Comparison of ENCODE assay signal across 15 mouse cellular contexts in genomic region chr7:97426566-97426965, GRCm38 (mm10). TPM values are rescaled to one million over a fixed set of nuclear protein-coding genes. Genes with fewer than 3 reads are reported as not detected.
A peak's percentile ranks its signal among the peaks of the same experiment; 100 is the strongest.
DNase-seq lines count a peak whose midpoint lies in the region; ATAC-seq and TF ChIP-seq lines count a peak whose summit lies in the region.
"Had no signal": no experiment of that assay in that cellular context is flagged by ENCODE, and none has a peak within 500 bp of the region (broad histone marks: within the 10 kb centered on the region; RNA-seq: fewer than 3 reads in every experiment).

No protein-coding gene starts in this region.

- no peaks in the 10 kb centered on the region for H3K27me3 ChIP-seq in Patski
- no peaks in the 10 kb centered on the region for H3K27me3 ChIP-seq in cerebellum, adult 2 months (ENCODE audit: control insufficient read depth, insufficient read depth, low read length)
- no peaks in the 10 kb centered on the region for H3K27me3 ChIP-seq in kidney, embryonic 16.5 days (ENCODE audit: insufficient read depth, low read length)
- H3K27me3 ChIP-seq: intestine, embryonic 15.5 days; midbrain, embryonic 12.5 days had no signal

- peak; percentile 56; the same call in 1 of the 2 replicates for ATAC-seq in frontal cortex, adult (ENCODE audit: low TSS enrichment)
- peak; percentile 77 for ATAC-seq in Patski
- ATAC-seq in kidney, embryonic 16.5 days (ENCODE audit: low FRiP score, low TSS enrichment) = no peak
- ATAC-seq: intestine, embryonic 15.5 days had no signal

- in situ Hi-C loops in Patski (cut with MboI; ENCODE audit: low pct_unique_long_range_greater_than_20kb) = loop anchor here (5.0 to 25.0 kb wide), 2 partner anchors 236 to 561 kb away; no protein-coding TSS in a partner anchor

- peak overlapping the region; percentile 25; the same call in 1 of the 2 replicates for H3K27ac ChIP-seq in cerebellum, adult 2 months (ENCODE audit: insufficient read depth, low read length)
- 0 out of 2 replicates have a peak overlapping the region, but pooled peaks have one; percentile 8 for H3K27ac ChIP-seq in olfactory bulb, adult 2 months (ENCODE audit: insufficient read depth, low read depth, low read length)
- no peak overlapping the region for H3K27ac ChIP-seq in kidney, embryonic 16.5 days (ENCODE audit: low read length)
- H3K27ac ChIP-seq: embryonic facial prominence, embryonic 10.5 days; gastrocnemius, adult 2 months; intestine, embryonic 15.5 days; liver, embryonic 14.5 days; midbrain, embryonic 12.5 days had no signal

- DNase-seq in frontal cortex, postnatal 36 days (ENCODE audit: low spot score in 2 of 2) = no peak
- DNase-seq in Patski (ENCODE audit: low read depth, low spot score) = no peak
- peak; percentile 69 to 83 for DNase-seq in cerebellum, adult 2 months
- DNase-seq in right cerebral cortex, postnatal 36 days (ENCODE audit: low spot score in 2 of 2) = no peak
- DNase-seq: gastrocnemius, adult 2 months; kidney, postnatal 10 days; thymus, postnatal 36 days had no signal

- POLR2A ChIA-PET in Patski (lab: Charles Lee) = interaction anchor here (0.7 kb wide), 1 partner anchor 344 kb away, joined by 3 read pairs; no protein-coding TSS in a partner anchor

- no peaks in the 10 kb centered on the region for H3K9me3 ChIP-seq in kidney, embryonic 16.5 days (ENCODE audit: low read length)
- H3K9me3 ChIP-seq: embryonic facial prominence, embryonic 10.5 days; intestine, embryonic 15.5 days; midbrain, embryonic 12.5 days had no signal

- H3K4me2 ChIP-seq in kidney, embryonic 16.5 days (replicated peaks; ENCODE audit: low read depth, low read length) = no peak overlapping the region
- H3K4me2 ChIP-seq: heart, embryonic 11.5 days; intestine, embryonic 15.5 days; midbrain, embryonic 12.5 days had no signal

- H3K4me3 ChIP-seq in cerebellum, adult 2 months (replicated peaks; ENCODE audit: insufficient read depth, low read depth, low read length) = no peak overlapping the region
- no peak overlapping the region for H3K4me3 ChIP-seq in olfactory bulb, adult 2 months (ENCODE audit: insufficient read depth, low read depth, low read length)
- no peak overlapping the region for H3K4me3 ChIP-seq in kidney, embryonic 16.5 days (ENCODE audit: low read length)
- H3K4me3 ChIP-seq: embryonic facial prominence, embryonic 10.5 days; gastrocnemius, adult 2 months; intestine, embryonic 15.5 days; midbrain, embryonic 12.5 days had no signal

- CTCF ChIA-PET in Patski (lab: Charles Lee) = interaction anchor here (1.0 kb wide), 1 partner anchor 54 kb away, joined by 3 read pairs; the partner anchor contains the start of gene Ints4

- no peak for TF ChIP-seq POLR2A in cerebellum, adult 2 months (IDR thresholded peaks at IDR 0.05; ENCODE audit: borderline replicate concordance, insufficient read depth, low read length)
- TF ChIP-seq POLR2A in olfactory bulb, adult 2 months (IDR thresholded peaks at IDR 0.05; ENCODE audit: insufficient read depth, low read depth, low read length) = no peak

- WGBS in cerebellum, adult 2 months = 15% methylated on average over 6 of the region's 6 CpGs
- 57% methylated on average over 6 of the region's 6 CpGs for WGBS in olfactory bulb, adult 2 months
- WGBS in kidney, embryonic 16.5 days = 68% methylated on average over 6 of the region's 6 CpGs

- no peak for TF ChIP-seq CTCF in Patski (IDR thresholded peaks at IDR 0.05)
- TF ChIP-seq CTCF in cerebellum, adult 2 months (IDR thresholded peaks at IDR 0.05; ENCODE audit: borderline replicate concordance, insufficient read depth, low read depth, low read length) = no peak
- no peak for TF ChIP-seq CTCF in olfactory bulb, adult 2 months (IDR thresholded peaks at IDR 0.05; ENCODE audit: insufficient read depth, low read depth, low read length)

- H3K36me3 ChIP-seq in kidney, embryonic 16.5 days (ENCODE audit: insufficient read depth, low read length) = no peaks in the 10 kb centered on the region
- H3K36me3 ChIP-seq: embryonic facial prominence, embryonic 10.5 days; intestine, embryonic 15.5 days; midbrain, embryonic 12.5 days had no signal

- H3K9ac ChIP-seq in kidney, embryonic 16.5 days (replicated peaks; ENCODE audit: low read length) = no peak overlapping the region
- H3K9ac ChIP-seq: intestine, embryonic 15.5 days; liver, embryonic 14.5 days; midbrain, embryonic 12.5 days had no signal

- H3K4me1 ChIP-seq in cerebellum, adult 2 months (ENCODE audit: control insufficient read depth, insufficient read depth, low read length) = peaks cover 20% of the 10 kb centered on the region
- peaks cover 10% of the 10 kb centered on the region for H3K4me1 ChIP-seq in olfactory bulb, adult 2 months (ENCODE audit: control insufficient read depth, insufficient read depth, low read length)
- H3K4me1 ChIP-seq in kidney, embryonic 16.5 days (ENCODE audit: insufficient read depth, low read length) = peaks cover 6% of the 10 kb centered on the region; the same call in 1 of the 2 replicates

RNA-seq across cellular contexts. Expression of gene Thrsp, which starts 9.0 kb away (rescaled TPM):
- 0.05 TPM for polyA plus RNA-seq in Patski (2021)
- polyA plus RNA-seq in cerebellum, adult 2 months (2012; rRNA removed) = 93.2 and 101 TPM in 2 replicates
- polyA plus RNA-seq in olfactory bulb, adult 2 months (2012; ENCODE audit: insufficient read depth, insufficient read length, low replicate concordance, missing spikeins) = not detected in 2 replicates
- polyA plus RNA-seq in kidney, embryonic 16.5 days (2015; fragmentation: Nextera tagmentation; extraction: Ambion mirVana) = 0.81 and 1.2 TPM in 2 replicates

RNA-seq across cellular contexts. Expression of gene Kctd14, which starts 24.6 kb away (rescaled TPM):
- not detected for polyA plus RNA-seq in Patski (2021)
- 1.6 and 2.2 TPM in 2 replicates for polyA plus RNA-seq in cerebellum, adult 2 months (2012; rRNA removed)
- not detected in 2 replicates for polyA plus RNA-seq in olfactory bulb, adult 2 months (2012; ENCODE audit: insufficient read depth, insufficient read length, low replicate concordance, missing spikeins)
- 1.2 and 1.4 TPM in 2 replicates for polyA plus RNA-seq in kidney, embryonic 16.5 days (2015; fragmentation: Nextera tagmentation; extraction: Ambion mirVana)

RNA-seq across cellular contexts. Expression of gene Ndufc2, which starts 26.8 kb away (rescaled TPM):
- polyA plus RNA-seq in Patski (2021) = 223 TPM
- polyA plus RNA-seq in cerebellum, adult 2 months (2012; rRNA removed) = 376 and 378 TPM in 2 replicates
- polyA plus RNA-seq in olfactory bulb, adult 2 months (2012; ENCODE audit: insufficient read depth, insufficient read length, low replicate concordance, missing spikeins) = not detected in 2 replicates
- 324 and 325 TPM in 2 replicates for polyA plus RNA-seq in kidney, embryonic 16.5 days (2015; fragmentation: Nextera tagmentation; extraction: Ambion mirVana)

RNA-seq across cellular contexts. Expression of gene Ints4, which starts 54.2 kb away (rescaled TPM):
- 42.6 TPM for polyA plus RNA-seq in Patski (2021)
- polyA plus RNA-seq in cerebellum, adult 2 months (2012; rRNA removed) = 67.0 and 72.2 TPM in 2 replicates
- not detected in 2 replicates for polyA plus RNA-seq in olfactory bulb, adult 2 months (2012; ENCODE audit: insufficient read depth, insufficient read length, low replicate concordance, missing spikeins)
- 59.2 and 60.4 TPM in 2 replicates for polyA plus RNA-seq in kidney, embryonic 16.5 days (2015; fragmentation: Nextera tagmentation; extraction: Ambion mirVana)

RNA-seq across cellular contexts. Expression of gene Alg8, which starts 55.2 kb away (rescaled TPM):
- polyA plus RNA-seq in Patski (2021) = 18.1 TPM
- polyA plus RNA-seq in cerebellum, adult 2 months (2012; rRNA removed) = 10.1 and 11.1 TPM in 2 replicates
- not detected in 2 replicates for polyA plus RNA-seq in olfactory bulb, adult 2 months (2012; ENCODE audit: insufficient read depth, insufficient read length, low replicate concordance, missing spikeins)
- polyA plus RNA-seq in kidney, embryonic 16.5 days (2015; fragmentation: Nextera tagmentation; extraction: Ambion mirVana) = 43.6 and 49.3 TPM in 2 replicates

Comparison
In these comparisons a context has a peak if more than half of its experiments do, and no peak if none do; other contexts are left out.
1. DNase-seq: peak in cerebellum, adult 2 months (2 of 2); none in frontal cortex, postnatal 36 days (0 of 2), Patski (single experiment) and right cerebral cortex, postnatal 36 days (0 of 2).
2. RNA of gene Thrsp, which starts 9.0 kb away (polyA plus RNA-seq): 93.2 to 101 TPM in cerebellum, adult 2 months; 0.81 to 1.2 TPM in kidney, embryonic 16.5 days, 0.05 TPM in Patski (single experiment) and not detected in olfactory bulb, adult 2 months; every median in the first group is over 10 times any median in the second.